Comparison of ENCODE assay signal across 30 mouse cellular contexts in genomic region chr17:80446470-80446869, GRCm38 (mm10).
"Had no signal": no experiment of that assay in that cellular context is flagged by ENCODE, and none has a peak within 500 bp of the region (broad histone marks: within the 10 kb centered on the region; RNA-seq: fewer than 3 reads in every experiment).

No protein-coding gene starts in this region.

- H3K4me1 ChIP-seq: limb, embryonic 10.5 days; limb, embryonic 12.5 days; limb, embryonic 13.5 days; limb, embryonic 15.5 days; liver, embryonic 12.5 days; liver, embryonic 13.5 days; liver, embryonic 15.5 days; lung, embryonic 15.5 days; midbrain, embryonic 13.5 days; neural tube, embryonic 12.5 days had no signal

- H3K4me3 ChIP-seq: limb, embryonic 10.5 days; limb, embryonic 12.5 days; limb, embryonic 13.5 days; limb, embryonic 15.5 days; liver, embryonic 12.5 days; liver, embryonic 13.5 days; liver, embryonic 15.5 days; lung, embryonic 15.5 days; megakaryocyte, embryonic 14.5 days; midbrain, embryonic 10.5 days; midbrain, embryonic 12.5 days; midbrain, embryonic 13.5 days; midbrain, embryonic 15.5 days; myocyte; neural tube, embryonic 12.5 days had no signal

- DNase-seq: left cerebral cortex, postnatal 4 days; liver; liver, embryonic 13.5 days; lung, adult 18-20 months; lung, adult 2 months; lung, embryonic 14.5 days; lung, postnatal 10 days; lung, postnatal 14 days; lung, postnatal 36 days; lung, postnatal 4 days; midbrain, embryonic 14.5 days had no signal

- H3K9ac ChIP-seq: limb, embryonic 12.5 days; limb, embryonic 13.5 days; limb, embryonic 15.5 days; liver, embryonic 12.5 days; liver, embryonic 13.5 days; liver, embryonic 14.5 days; liver, embryonic 15.5 days; lung, embryonic 14.5 days; lung, embryonic 15.5 days; midbrain, embryonic 12.5 days; midbrain, embryonic 13.5 days; midbrain, embryonic 15.5 days; neural tube, embryonic 12.5 days had no signal

- H3K27ac ChIP-seq: limb, embryonic 10.5 days; limb, embryonic 12.5 days; limb, embryonic 13.5 days; limb, embryonic 15.5 days; liver, embryonic 12.5 days; liver, embryonic 13.5 days; liver, embryonic 14.5 days; liver, embryonic 15.5 days; lung, embryonic 15.5 days; macrophage; midbrain, embryonic 10.5 days; midbrain, embryonic 12.5 days; midbrain, embryonic 13.5 days; midbrain, embryonic 15.5 days; neural tube, embryonic 12.5 days had no signal

- H3K9me3 ChIP-seq: limb, embryonic 10.5 days; limb, embryonic 12.5 days; limb, embryonic 13.5 days; limb, embryonic 15.5 days; liver, embryonic 12.5 days; liver, embryonic 13.5 days; liver, embryonic 15.5 days; lung, embryonic 15.5 days; megakaryocyte, embryonic 14.5 days; midbrain, embryonic 10.5 days; midbrain, embryonic 12.5 days; midbrain, embryonic 13.5 days; midbrain, embryonic 15.5 days; neural tube, embryonic 12.5 days had no signal

- H3K27me3 ChIP-seq: limb, embryonic 12.5 days; limb, embryonic 13.5 days; limb, embryonic 15.5 days; liver, embryonic 12.5 days; liver, embryonic 13.5 days; liver, embryonic 15.5 days; lung, embryonic 15.5 days; megakaryocyte, embryonic 14.5 days; midbrain, embryonic 12.5 days; midbrain, embryonic 13.5 days; midbrain, embryonic 15.5 days; neural tube, embryonic 12.5 days had no signal

- H3K4me2 ChIP-seq: limb, embryonic 12.5 days; limb, embryonic 13.5 days; limb, embryonic 15.5 days; liver, embryonic 12.5 days; liver, embryonic 13.5 days; liver, embryonic 15.5 days; lung, embryonic 14.5 days; lung, embryonic 15.5 days; midbrain, embryonic 11.5 days; midbrain, embryonic 12.5 days; midbrain, embryonic 13.5 days; midbrain, embryonic 15.5 days; neural tube, embryonic 12.5 days had no signal

- ATAC-seq: liver, embryonic 12.5 days; lung, postnatal 0 days; midbrain, embryonic 13.5 days; midbrain, embryonic 15.5 days; midbrain, embryonic 16.5 days had no signal
